Mouse (Mus musculus): ENCODE measurements around the gene Acat2. TPM values are rescaled to one million over a fixed set of nuclear protein-coding genes. Genes with fewer than 3 reads are reported as not detected.
"Not testable (repeated sequence)": the region's sequence is repeated elsewhere in the genome, so short reads cannot be mapped to it uniquely, and the experiment has no call there.

The Acat2 gene
- polyA plus RNA-seq, 1 experiment = 17.0 TPM

DNA sequence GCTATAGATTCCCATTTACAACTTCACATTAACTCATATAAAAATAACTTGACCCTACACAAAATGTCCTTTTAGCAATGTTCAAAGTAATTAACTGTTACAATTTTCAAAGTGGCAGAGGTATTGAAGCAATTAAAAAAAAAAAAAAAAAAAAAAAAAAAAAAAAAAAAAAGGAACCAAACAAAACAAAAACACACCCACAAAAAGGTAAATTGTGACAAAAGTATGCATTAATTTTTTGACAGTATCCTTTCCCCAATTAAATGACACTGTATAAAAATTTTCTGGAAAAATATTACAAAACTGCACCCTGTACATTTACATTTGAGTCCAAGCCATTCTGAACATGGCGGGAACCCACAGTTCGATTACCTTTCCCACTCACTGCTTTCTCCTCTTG, 6.6 kb upstream of the Acat2 start:
- no peak for DNase-seq (ENCODE audit: low read depth, low spot score)
- WGBS = 88% methylated on average over 2 of the region's 2 CpGs

- no peak for DNase-seq (ENCODE audit: low read depth, low spot score)
- WGBS = 63% methylated on average over 3 of the region's 3 CpGs
Observed at GRCm38 (mm10) chr17:12963476-12963875, 2.9 kb upstream of the Acat2 start.

GRCm38 (mm10) chr17:12959377-12959776, 1.2 kb downstream of the Acat2 start:
- WGBS = 36% methylated on average over 1 of the region's 2 CpGs
- DNase-seq (ENCODE audit: low read depth, low spot score) = not testable (repeated sequence)

DNA sequence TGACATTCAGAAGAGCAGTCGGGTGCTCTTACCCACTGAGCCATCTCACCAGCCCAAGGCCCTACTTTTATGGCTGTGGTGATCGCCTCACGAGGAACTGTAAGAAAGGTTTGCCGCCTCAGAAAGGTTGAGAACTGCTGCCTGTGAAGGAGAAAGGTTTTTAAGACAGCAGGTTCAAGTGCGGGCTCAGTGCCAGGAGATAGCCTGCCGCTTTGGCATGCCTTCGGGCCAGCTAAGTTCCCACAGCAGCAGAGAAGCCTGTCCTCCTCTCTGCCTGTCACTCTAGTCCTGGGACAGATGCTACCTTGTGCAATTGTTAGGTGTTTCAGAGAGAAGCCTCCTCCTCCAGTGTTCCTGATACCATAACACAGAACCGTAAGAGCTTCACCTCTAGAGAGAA, 3.9 kb downstream of the Acat2 start:
- no peak for DNase-seq (ENCODE audit: low read depth, low spot score)
- WGBS = 89% methylated on average over 8 of the region's 8 CpGs

- 91% methylated on average over 5 of the region's 5 CpGs for WGBS
- DNase-seq (ENCODE audit: low read depth, low spot score) = no peak
Observed at GRCm38 (mm10) chr17:12949669-12950068, 10.9 kb downstream of the Acat2 start.

DNA sequence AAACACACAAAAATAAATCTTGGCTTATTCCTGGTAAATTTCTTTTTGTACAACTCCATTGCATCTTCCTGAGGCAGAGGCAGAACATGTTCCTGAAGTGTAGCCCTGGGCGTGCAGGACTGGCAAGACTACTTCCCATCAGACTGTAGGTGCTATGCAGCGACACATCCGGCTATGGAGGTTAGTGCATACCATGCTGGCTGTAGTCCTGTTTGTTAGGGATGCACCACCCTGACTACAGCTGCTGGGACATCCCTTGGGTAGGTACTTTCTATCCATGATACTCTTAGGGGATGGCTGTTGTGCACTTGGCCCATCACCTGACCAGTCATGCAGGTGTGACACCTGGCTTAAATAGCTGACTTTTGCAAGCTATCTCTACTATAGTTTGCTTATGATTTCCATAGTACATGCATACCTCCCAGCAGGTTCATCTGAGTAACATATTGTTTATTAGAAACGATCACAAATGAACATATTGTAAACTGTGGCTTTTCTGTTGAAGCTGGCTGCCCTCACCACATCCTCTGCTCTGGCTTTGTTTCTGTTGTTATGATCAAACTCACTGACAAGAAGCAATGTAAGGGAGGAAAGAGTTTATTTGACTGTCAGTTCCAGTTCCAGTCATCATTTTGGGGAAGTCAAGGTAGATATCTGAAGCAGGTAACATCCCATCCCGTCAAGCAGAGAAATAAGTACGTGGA, 17.9 kb downstream of the Acat2 start:
- no peak for DNase-seq (ENCODE audit: low read depth, low spot score)
- WGBS = 91% methylated on average over 6 of the region's 6 CpGs

- 84% methylated on average over 8 of the region's 8 CpGs for WGBS
- DNase-seq (ENCODE audit: low read depth, low spot score) = no peak
Observed at GRCm38 (mm10) chr17:12941543-12942260, 18.8 kb downstream of the Acat2 start.

GRCm38 (mm10) chr17:12940151-12940805, 20.3 kb downstream of the Acat2 start, which contains the start of gene Acat3:
TSS of gene Acat3 (minus strand) at chr17:12940600.
- WGBS = 4% methylated on average over 27 of the region's 27 CpGs
- no peak for DNase-seq (ENCODE audit: low read depth, low spot score)

DNA sequence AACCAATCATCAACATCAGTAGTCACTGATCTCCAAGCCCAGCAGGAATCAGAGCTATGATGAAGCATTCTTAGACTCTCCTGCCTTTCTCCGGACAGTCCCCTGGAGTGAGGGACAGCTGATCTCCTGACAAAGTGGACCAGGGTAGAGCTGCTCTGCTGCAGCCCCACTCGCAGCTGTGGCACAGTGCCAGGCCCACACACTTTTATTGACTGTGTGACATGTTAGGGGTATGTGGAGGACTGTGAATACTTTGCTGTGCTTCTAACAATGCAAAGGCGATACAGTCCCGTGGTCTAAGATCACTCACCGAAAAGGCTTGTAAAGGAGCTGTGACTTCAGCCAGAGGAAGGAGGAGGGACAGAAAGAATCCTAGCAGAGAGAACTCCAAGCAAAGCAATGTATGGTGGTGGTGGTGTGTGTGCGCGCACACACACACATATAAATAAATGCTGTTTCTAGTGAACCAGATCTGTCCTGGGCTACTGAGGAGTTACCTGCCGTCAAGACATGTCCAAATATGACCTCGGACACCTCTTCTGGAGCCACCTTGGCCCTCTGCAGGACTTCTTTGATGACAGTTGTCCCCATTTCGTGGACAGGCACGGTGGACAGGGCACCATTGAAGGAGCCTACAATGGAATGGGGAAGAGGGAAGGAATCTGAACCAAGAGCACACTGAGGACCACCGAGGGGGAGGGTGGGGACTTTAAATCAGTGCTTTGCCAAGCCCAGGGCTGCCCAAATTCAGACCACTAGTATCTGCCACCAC, 21.0 kb downstream of the Acat2 start:
- DNase-seq (ENCODE audit: low read depth, low spot score) = not testable (repeated sequence)

GRCm38 (mm10) chr17:12938077-12938476, 22.5 kb downstream of the Acat2 start:
- DNase-seq (ENCODE audit: low read depth, low spot score) = no peak
- WGBS = 52% methylated on average over 2 of the region's 2 CpGs

More for the DNA sequence above, 21.0 kb downstream of the Acat2 start:
- 55% methylated on average over 4 of the region's 12 CpGs for WGBS

- WGBS = 75% methylated on average over 2 of the region's 2 CpGs
- no peak for DNase-seq (ENCODE audit: low read depth, low spot score)
Observed at GRCm38 (mm10) chr17:12937412-12937970, 23.1 kb downstream of the Acat2 start.

DNA sequence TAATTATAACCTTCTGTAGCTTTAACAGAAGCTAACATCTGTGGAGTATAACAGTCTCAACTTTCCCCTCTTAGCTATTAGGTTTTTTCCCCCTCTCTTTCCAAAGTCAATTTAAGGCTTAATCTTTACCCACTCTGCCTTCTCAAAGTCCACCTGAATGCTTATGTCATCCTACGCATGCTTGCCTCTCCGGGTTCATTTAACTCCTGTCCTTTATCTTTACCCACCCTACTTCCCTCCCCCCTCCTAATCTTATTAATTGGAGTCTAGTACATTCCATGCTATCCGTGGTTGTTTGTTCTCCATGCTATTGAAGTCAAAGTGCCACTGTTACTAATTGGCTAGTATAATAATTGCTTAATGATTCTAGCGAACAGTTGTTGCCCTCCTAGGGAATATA, 24.8 kb downstream of the Acat2 start:
- WGBS = 54% methylated on average over 4 of the region's 4 CpGs

DNA sequence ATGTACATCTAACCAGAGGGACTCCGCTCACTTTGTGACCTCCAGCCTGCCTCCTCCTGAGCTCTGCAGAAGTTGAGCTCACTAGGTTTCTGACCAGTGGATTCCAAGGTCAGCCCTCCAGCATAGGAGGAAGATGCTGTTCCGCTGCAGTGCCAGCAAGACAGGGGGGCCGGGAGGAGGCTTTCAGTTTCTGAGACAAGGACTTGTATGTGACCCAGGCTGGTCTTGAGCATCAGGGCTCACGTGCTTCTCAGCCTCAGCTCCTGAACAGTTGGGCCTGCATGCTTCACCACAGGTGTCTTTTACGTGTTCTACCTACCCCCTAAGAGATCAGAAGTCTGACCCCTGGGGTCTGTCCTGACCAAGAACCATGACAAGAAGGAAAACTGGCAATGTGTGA, 29.0 kb downstream of the Acat2 start:
- WGBS = 85% methylated on average over 5 of the region's 5 CpGs
- DNase-seq (ENCODE audit: low read depth, low spot score) = not testable (repeated sequence)

More for the DNA sequence above, 24.8 kb downstream of the Acat2 start:
- no peak for DNase-seq (ENCODE audit: low read depth, low spot score)

GRCm38 (mm10) chr17:12925703-12926180, 34.8 kb downstream of the Acat2 start:
- 77% methylated on average over 8 of the region's 8 CpGs for WGBS
- DNase-seq (ENCODE audit: low read depth, low spot score) = no peak

DNA sequence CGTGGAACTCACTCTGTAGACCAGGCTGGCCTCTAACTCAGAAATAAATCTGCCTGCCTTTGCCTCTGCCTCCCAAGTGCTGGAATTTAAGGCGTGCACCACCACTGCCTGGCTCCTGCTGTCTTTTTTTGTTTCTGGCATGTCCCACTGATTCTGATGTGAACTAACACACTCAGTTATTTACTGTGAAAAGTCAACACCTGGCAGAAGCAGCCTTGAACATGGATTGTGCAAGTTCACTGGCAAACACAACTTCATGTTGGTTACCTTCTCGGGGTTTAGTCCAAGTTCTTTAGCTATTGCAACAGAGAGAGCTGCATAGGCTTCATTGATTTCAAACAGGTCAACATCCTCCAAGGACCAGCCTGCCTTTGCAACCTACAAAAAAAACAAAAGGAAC, 35.5 kb downstream of the Acat2 start:
- 86% methylated on average over 3 of the region's 3 CpGs for WGBS
- no peak for DNase-seq (ENCODE audit: low read depth, low spot score)

DNA sequence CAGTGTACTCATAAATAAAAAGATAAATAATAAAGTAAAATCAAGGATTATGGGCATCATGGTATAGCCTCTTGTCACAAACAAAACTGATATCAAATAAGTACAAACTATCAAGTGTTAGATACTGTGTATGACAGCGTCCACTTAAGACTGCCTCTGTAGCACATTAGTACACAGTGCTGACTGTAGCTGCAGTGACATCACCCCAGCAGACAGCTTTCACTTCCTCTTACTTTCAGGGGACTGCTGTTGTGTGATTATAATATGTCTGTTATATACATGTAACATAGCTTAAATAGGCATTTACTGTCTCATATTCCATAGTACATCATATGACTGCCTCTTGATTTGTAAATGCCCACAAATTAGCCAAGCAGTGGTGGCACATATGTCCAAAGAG, 39.5 kb downstream of the Acat2 start:
- no peak for DNase-seq (ENCODE audit: low read depth, low spot score)
- WGBS = 86% methylated on average over 1 of the region's 1 CpGs

DNA sequence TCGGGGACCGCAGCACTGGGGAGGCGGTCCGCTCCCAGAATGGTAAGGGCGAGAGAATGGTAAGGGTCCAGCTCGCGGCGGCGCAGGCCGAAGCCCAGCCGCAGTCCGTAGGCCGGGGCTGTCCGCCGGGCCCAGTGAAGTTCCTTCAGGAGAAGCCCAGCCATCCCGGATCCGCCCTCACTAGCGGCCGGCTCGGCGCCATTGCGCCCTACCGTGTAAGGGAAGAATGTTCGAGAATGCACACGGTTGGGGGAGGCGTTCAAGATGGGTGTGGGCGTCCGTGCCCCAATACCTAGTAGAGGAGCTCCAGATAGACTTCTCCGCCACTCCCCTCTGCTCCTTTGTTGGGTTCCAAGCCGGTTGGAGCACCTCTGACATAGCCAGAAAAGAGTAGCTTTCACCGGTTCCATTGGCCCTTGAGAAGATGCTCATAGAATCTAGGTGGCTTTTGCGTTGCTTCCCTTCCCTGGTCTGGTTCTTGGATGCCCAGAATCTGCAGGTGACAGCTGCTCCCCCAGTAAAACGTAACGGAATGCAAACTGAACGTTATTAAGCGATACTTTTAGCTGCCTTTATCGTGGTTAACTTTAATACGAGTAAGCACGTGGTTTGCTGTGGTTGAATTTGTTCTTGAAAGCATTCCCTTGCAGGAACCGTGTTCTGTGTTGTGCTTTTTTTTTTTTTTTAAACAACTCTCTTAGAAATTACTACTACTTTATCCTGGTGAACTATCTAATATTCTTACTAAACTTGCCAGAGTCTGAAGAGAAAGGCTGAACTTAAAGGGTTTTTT, 43.8 kb downstream of the Acat2 start:
- DNase-seq (ENCODE audit: low read depth, low spot score) = no peak
- WGBS = under 1% methylated on average over 40 of the region's 40 CpGs

DNA sequence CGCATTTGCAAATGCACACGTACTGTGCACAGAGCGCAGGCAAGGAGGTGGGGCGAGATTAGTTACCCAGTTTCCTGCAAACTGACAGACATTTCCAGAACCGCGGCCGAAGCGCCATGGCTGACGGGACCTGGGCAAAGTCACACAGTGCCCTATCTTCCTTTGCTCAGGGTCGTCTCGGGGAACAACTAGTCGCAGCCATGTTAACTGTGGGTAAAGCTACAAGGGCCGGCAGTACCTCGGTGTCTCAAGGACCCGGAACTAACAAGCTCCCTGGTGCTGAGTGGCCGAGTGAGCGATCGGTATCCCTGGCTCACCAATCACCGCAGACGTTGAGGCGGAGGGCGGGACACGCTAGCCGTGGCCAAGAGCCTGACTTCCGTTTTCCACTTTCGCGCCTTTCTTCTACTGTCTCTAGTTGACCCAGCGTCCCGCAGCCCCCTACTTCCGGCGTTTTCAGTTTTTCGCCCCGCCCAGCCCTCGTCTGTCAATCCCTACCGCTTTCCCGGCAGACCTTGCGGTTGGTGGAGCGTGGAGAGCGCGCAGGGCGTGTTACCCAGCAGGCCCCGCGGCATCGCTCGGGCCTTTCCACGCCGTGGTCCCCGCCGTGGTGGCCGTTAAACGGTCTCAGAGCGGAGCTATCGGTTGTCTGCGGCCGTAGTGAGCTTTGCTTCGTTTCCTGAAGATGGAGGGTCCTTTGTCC, 44.5 kb downstream of the Acat2 start, which contains the start of gene Mrpl18:
TSS of gene Mrpl18 (minus strand) at position 465 of the 703 bp plus-strand sequence.
- peak; percentile 97 for DNase-seq (ENCODE audit: low read depth, low spot score)
- WGBS = under 1% methylated on average over 56 of the region's 56 CpGs
